Mouse (Mus musculus): Measurements from ENCODE around the gene Snapc5. TPM values are rescaled to one million over a fixed set of nuclear protein-coding genes. Genes with fewer than 3 reads are reported as not detected.

Gene Snapc5
- total and polyA plus RNA-seq, 3 experiments: 12.1 to 23.2 (median 22.8) TPM

- no peak for DNase-seq
- Histone ChIP-seq H3K9ac (ENCODE audit: low read depth, low read length) (no peak overlapping the region), H3K4me3 (no peak overlapping the region), H3K79me2 (replicated peaks; ENCODE audit: control insufficient read depth, insufficient read depth, low read length) (peaks cover 5% of the 10 kb centered on the region), H3K4me1 (ENCODE audit: control insufficient read depth, insufficient read depth, low read length) (peaks cover 20% of the 10 kb centered on the region), H3K36me3 (ENCODE audit: control insufficient read depth, insufficient read depth, low read length) (peaks cover 25% of the 10 kb centered on the region), H3K27ac (no peak overlapping the region), H3K27me3 (ENCODE audit: control insufficient read depth, insufficient read depth, low read length) (no peaks in the 10 kb centered on the region)
- TF ChIP-seq EP300 (IDR thresholded peaks at IDR 0.05; ENCODE audit: insufficient read depth, low read depth, low read length) (no peak), CTCF (IDR thresholded peaks at IDR 0.05) (no peak), POLR2A (IDR thresholded peaks at IDR 0.05; ENCODE audit: insufficient read depth, low read depth, low read length) (no peak)
- intact Hi-C loops (cut with DNase I): no loop called here
Measured at GRCm38 (mm10) chr9:64228972-64229371, 49.9 kb downstream of the Snapc5 start.

GRCm38 (mm10) chr9:64231171-64231570, 52.1 kb downstream of the Snapc5 start:
- Histone ChIP-seq H3K79me2 (replicated peaks; ENCODE audit: control insufficient read depth, insufficient read depth, low read length) (peaks cover 1% of the 10 kb centered on the region), H3K27ac (peak overlapping the region; percentile 67), H3K27me3 (ENCODE audit: control insufficient read depth, insufficient read depth, low read length) (no peaks in the 10 kb centered on the region), H3K9ac (ENCODE audit: low read depth, low read length) (no peak overlapping the region), H3K4me3 (no peak overlapping the region), H3K36me3 (ENCODE audit: control insufficient read depth, insufficient read depth, low read length) (peaks cover 24% of the 10 kb centered on the region), H3K4me1 (ENCODE audit: control insufficient read depth, insufficient read depth, low read length) (peaks cover 20% of the 10 kb centered on the region)
- TF ChIP-seq CTCF (IDR thresholded peaks at IDR 0.05) (peak; percentile 34; the same call in 1 of the 2 replicates), EP300 (IDR thresholded peaks at IDR 0.05; ENCODE audit: insufficient read depth, low read depth, low read length) (no peak), POLR2A (IDR thresholded peaks at IDR 0.05; ENCODE audit: insufficient read depth, low read depth, low read length) (no peak)
- 23% methylated on average over 5 of the region's 5 CpGs for WGBS
- DNase-seq: peak in 1 of 2 experiments; percentile 22
- intact Hi-C loops (cut with DNase I): no loop called here

GRCm38 (mm10) chr9:64231674-64232073, 52.6 kb downstream of the Snapc5 start:
- H3K27ac ChIP-seq: peak overlapping the region; percentile 67
- H3K79me2 ChIP-seq (replicated peaks; ENCODE audit: control insufficient read depth, insufficient read depth, low read length): peaks cover 1% of the 10 kb centered on the region
- peaks cover 20% of the 10 kb centered on the region for H3K4me1 ChIP-seq (ENCODE audit: control insufficient read depth, insufficient read depth, low read length)
- DNase-seq: no peak
- H3K36me3 ChIP-seq (ENCODE audit: control insufficient read depth, insufficient read depth, low read length): peaks cover 22% of the 10 kb centered on the region
- TF ChIP-seq POLR2A (IDR thresholded peaks at IDR 0.05; ENCODE audit: insufficient read depth, low read depth, low read length) (no peak), CTCF (IDR thresholded peaks at IDR 0.05) (no peak), EP300 (IDR thresholded peaks at IDR 0.05; ENCODE audit: insufficient read depth, low read depth, low read length) (no peak)
- H3K4me3 ChIP-seq: no peak overlapping the region
- intact Hi-C loops (cut with DNase I): no loop called here
- H3K9ac ChIP-seq (ENCODE audit: low read depth, low read length): no peak overlapping the region
- 57% methylated on average over 3 of the region's 3 CpGs for WGBS
- no peaks in the 10 kb centered on the region for H3K27me3 ChIP-seq (ENCODE audit: control insufficient read depth, insufficient read depth, low read length)

GRCm38 (mm10) chr9:64232257-64232957, 53.3 kb downstream of the Snapc5 start:
- intact Hi-C loops (cut with DNase I): no loop called here
- Histone ChIP-seq H3K27ac (peak overlapping the region; percentile 67), H3K36me3 (ENCODE audit: control insufficient read depth, insufficient read depth, low read length) (peaks cover 21% of the 10 kb centered on the region), H3K79me2 (replicated peaks; ENCODE audit: control insufficient read depth, insufficient read depth, low read length) (peaks cover 1% of the 10 kb centered on the region), H3K4me3 (no peak overlapping the region), H3K9ac (ENCODE audit: low read depth, low read length) (no peak overlapping the region), H3K27me3 (ENCODE audit: control insufficient read depth, insufficient read depth, low read length) (no peaks in the 10 kb centered on the region), H3K4me1 (ENCODE audit: control insufficient read depth, insufficient read depth, low read length) (peaks cover 20% of the 10 kb centered on the region)
- 30% methylated on average over 9 of the region's 9 CpGs for WGBS
- DNase-seq: peak; percentile 35 to 41
- no peak for TF ChIP-seq POLR2A (IDR thresholded peaks at IDR 0.05; ENCODE audit: insufficient read depth, low read depth, low read length)
- no peak for TF ChIP-seq CTCF (IDR thresholded peaks at IDR 0.05)
- no peak for TF ChIP-seq EP300 (IDR thresholded peaks at IDR 0.05; ENCODE audit: insufficient read depth, low read depth, low read length)

Small RNA genes lying within 50 kb of the gene (microRNA-seq; reads per million reads assigned to microRNA genes)
- 0 reads per million in 2 experiments for gene Gm24106

Other genes with a start within 250 kb of the Snapc5 start
- gene Smad6, start 157.2 kb upstream of the Snapc5 start, total RNA-seq (2021): 10 to 100 TPM; 11.0 to 15.1 TPM
- gene Smad6, start 157.2 kb upstream of the Snapc5 start, polyA plus RNA-seq (2012; rRNA removed): 9.6 and 14.7 TPM in 2 replicates
- gene Lctl, start 62.1 kb upstream of the Snapc5 start, total RNA-seq (2021): not detected
- 0.79 and 1.8 TPM in 2 replicates for gene Lctl, start 62.1 kb upstream of the Snapc5 start, polyA plus RNA-seq (2012; rRNA removed)
- gene Zwilch, start 6.2 kb upstream of the Snapc5 start, total RNA-seq (2021): under 1 TPM; 0.50 to 0.96 TPM
- gene Zwilch, start 6.2 kb upstream of the Snapc5 start, polyA plus RNA-seq (2012; rRNA removed): 0.18 and 0.23 TPM in 2 replicates
- gene Rpl4, start 5.9 kb upstream of the Snapc5 start, total RNA-seq (2021): 100 to 1,000 TPM; 436 to 501 TPM
- 261 and 333 TPM in 2 replicates for gene Rpl4, start 5.9 kb upstream of the Snapc5 start, polyA plus RNA-seq (2012; rRNA removed)
- gene Uchl4, start 55.9 kb downstream of the Snapc5 start, total RNA-seq (2021): 1 to 10 TPM; 2.3 to 2.4 TPM
- 0.21 and 0.44 TPM in 2 replicates for gene Uchl4, start 55.9 kb downstream of the Snapc5 start, polyA plus RNA-seq (2012; rRNA removed)
- 10 to 100 TPM; 47.2 to 47.5 TPM for gene Map2k1, start 74.4 kb downstream of the Snapc5 start, total RNA-seq (2021)
- gene Map2k1, start 74.4 kb downstream of the Snapc5 start, polyA plus RNA-seq (2012; rRNA removed): 30.0 and 43.3 TPM in 2 replicates
- 1 to 10 TPM; 9.2 to 9.3 TPM for gene Tipin, start 102.3 kb downstream of the Snapc5 start, total RNA-seq (2021)
- 3.8 and 7.2 TPM in 2 replicates for gene Tipin, start 102.3 kb downstream of the Snapc5 start, polyA plus RNA-seq (2012; rRNA removed)
- 10 to 100 TPM; 24.5 to 24.6 TPM for gene Dis3l, start 162.0 kb downstream of the Snapc5 start, total RNA-seq (2021)
- gene Dis3l, start 162.0 kb downstream of the Snapc5 start, polyA plus RNA-seq (2012; rRNA removed): 10.6 and 18.6 TPM in 2 replicates
- gene Megf11, start 206.4 kb downstream of the Snapc5 start, total RNA-seq (2021): 1 to 10 TPM; 1.6 to 2.0 TPM
- gene Megf11, start 206.4 kb downstream of the Snapc5 start, polyA plus RNA-seq (2012; rRNA removed): 0.33 and 0.41 TPM in 2 replicates

Measured in heart, adult 2 months (tissue).